Mouse (Mus musculus): Measurements from ENCODE around the gene Frrs1l. TPM values are rescaled to one million over a fixed set of nuclear protein-coding genes. Genes with fewer than 3 reads are reported as not detected.

The Frrs1l gene
- polyA plus RNA-seq, 1 experiment from 2014 or later = 0.14 TPM

- no peaks in the 10 kb centered on the region for H3K9me3 ChIP-seq (replicated peaks; ENCODE audit: control insufficient read depth, low read length)
- no peak overlapping the region for H3K27ac ChIP-seq (ENCODE audit: low read depth, low read length)
- H3K36me3 ChIP-seq (ENCODE audit: control insufficient read depth, insufficient read depth, low read length) = no peaks in the 10 kb centered on the region
- WGBS (ENCODE audit: insufficient replicate concordance) = 70% methylated on average over 3 of the region's 3 CpGs
- no peaks in the 10 kb centered on the region for H3K4me1 ChIP-seq (ENCODE audit: control insufficient read depth, insufficient read depth, low read length)
- ATAC-seq (replicated peaks; ENCODE audit: insufficient number of reproducible peaks, low FRiP score, low TSS enrichment) = no peak
- no peak overlapping the region for H3K4me3 ChIP-seq (ENCODE audit: low read depth, low read length)
- no peak overlapping the region for H3K4me2 ChIP-seq
- H3K9ac ChIP-seq (ENCODE audit: low read depth, low read length) = no peak overlapping the region
- H3K27me3 ChIP-seq (ENCODE audit: control insufficient read depth, insufficient read depth, low read length) = no peaks in the 10 kb centered on the region
Measured at GRCm38 (mm10) chr4:57002751-57003150, 12.6 kb upstream of the Frrs1l start.

DNA sequence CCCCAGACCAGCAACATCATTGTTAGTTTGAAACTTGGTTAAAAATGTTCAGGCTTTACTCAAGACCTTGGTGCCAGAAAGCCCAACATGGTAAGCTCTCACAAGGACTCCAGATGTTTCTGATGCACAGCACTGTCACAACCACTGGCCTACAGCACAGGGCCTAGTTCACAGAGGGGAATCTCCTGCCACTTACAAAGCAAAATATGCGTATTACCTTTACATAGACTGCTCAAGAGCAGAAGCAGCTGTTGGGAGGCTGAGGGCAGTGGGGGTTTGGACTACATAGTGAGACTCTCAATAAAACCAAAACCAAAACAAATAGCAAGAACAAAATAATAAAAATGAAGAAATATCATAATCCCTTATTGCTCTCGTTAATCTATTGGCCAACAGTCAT lies 11.2 kb upstream of the Frrs1l start:
- Histone ChIP-seq H3K27me3 (ENCODE audit: control insufficient read depth, insufficient read depth, low read length) (no peaks in the 10 kb centered on the region), H3K36me3 (ENCODE audit: control insufficient read depth, insufficient read depth, low read length) (no peaks in the 10 kb centered on the region), H3K4me1 (ENCODE audit: control insufficient read depth, insufficient read depth, low read length) (no peaks in the 10 kb centered on the region), H3K9me3 (replicated peaks; ENCODE audit: control insufficient read depth, low read length) (peaks cover 1% of the 10 kb centered on the region; the same call in 1 of the 2 replicates), H3K4me3 (ENCODE audit: low read depth, low read length) (no peak overlapping the region), H3K9ac (ENCODE audit: low read depth, low read length) (no peak overlapping the region), H3K27ac (ENCODE audit: low read depth, low read length) (no peak overlapping the region), H3K4me2 (no peak overlapping the region)
- WGBS (ENCODE audit: insufficient replicate concordance) = 84% methylated on average over 2 of the region's 2 CpGs
- ATAC-seq (replicated peaks; ENCODE audit: insufficient number of reproducible peaks, low FRiP score, low TSS enrichment) = no peak

DNA sequence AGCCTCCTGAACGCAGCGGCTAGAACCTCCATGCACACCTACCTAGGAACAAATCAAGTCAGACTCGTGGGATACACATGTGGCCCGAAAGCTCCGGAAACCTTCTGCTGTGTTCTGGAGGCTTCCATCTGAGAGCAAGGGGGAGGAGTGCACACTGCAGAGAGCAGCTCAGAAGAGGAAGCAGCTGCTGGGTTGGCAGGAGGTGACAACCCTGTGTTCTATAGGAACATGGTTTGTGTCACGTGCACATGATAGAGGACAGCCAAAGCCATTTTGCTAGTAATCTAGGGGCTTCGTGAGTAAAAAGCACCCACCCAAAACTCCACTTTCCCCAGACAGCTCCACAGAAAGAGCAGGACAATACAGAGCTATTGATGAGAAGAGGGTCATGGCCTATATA lies 3.1 kb upstream of the Frrs1l start:
- H3K27me3 ChIP-seq (ENCODE audit: control insufficient read depth, insufficient read depth, low read length) = peaks cover 35% of the 10 kb centered on the region
- peaks cover 9% of the 10 kb centered on the region for H3K4me1 ChIP-seq (ENCODE audit: control insufficient read depth, insufficient read depth, low read length)
- no peak overlapping the region for H3K9ac ChIP-seq (ENCODE audit: low read depth, low read length)
- H3K9me3 ChIP-seq (replicated peaks; ENCODE audit: control insufficient read depth, low read length) = peaks cover 5% of the 10 kb centered on the region; the same call in 1 of the 2 replicates
- H3K4me2 ChIP-seq = no peak overlapping the region
- H3K36me3 ChIP-seq (ENCODE audit: control insufficient read depth, insufficient read depth, low read length) = no peaks in the 10 kb centered on the region
- ATAC-seq (replicated peaks; ENCODE audit: insufficient number of reproducible peaks, low FRiP score, low TSS enrichment) = no peak
- H3K4me3 ChIP-seq (ENCODE audit: low read depth, low read length) = no peak overlapping the region
- no peak overlapping the region for H3K27ac ChIP-seq (ENCODE audit: low read depth, low read length)
- WGBS (ENCODE audit: insufficient replicate concordance) = 78% methylated on average over 7 of the region's 7 CpGs

DNA sequence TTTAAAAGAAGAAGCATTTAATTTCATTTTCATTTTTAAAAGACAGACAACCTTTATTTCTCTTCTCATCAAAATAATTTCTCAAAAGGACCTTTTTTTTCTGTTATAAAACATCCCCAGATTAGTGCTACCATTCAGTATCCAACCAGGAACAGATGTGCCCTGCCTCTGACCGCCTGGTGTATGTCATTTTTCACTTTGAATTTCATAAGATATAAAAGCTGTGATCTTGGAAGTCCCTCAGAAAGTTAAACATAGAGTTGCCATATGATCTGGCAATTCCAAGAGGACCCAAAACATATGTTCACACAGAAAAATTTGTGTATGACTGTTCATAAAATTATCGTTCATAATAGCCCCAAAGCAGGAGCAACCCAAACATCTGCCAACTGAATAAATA lies 1.8 kb upstream of the Frrs1l start:
- ATAC-seq (replicated peaks; ENCODE audit: insufficient number of reproducible peaks, low FRiP score, low TSS enrichment) = no peak
- H3K4me2 ChIP-seq = no peak overlapping the region
- no peak overlapping the region for H3K9ac ChIP-seq (ENCODE audit: low read depth, low read length)
- no peaks in the 10 kb centered on the region for H3K36me3 ChIP-seq (ENCODE audit: control insufficient read depth, insufficient read depth, low read length)
- 63% methylated on average over 2 of the region's 2 CpGs for WGBS (ENCODE audit: insufficient replicate concordance)
- H3K4me1 ChIP-seq (ENCODE audit: control insufficient read depth, insufficient read depth, low read length) = peaks cover 9% of the 10 kb centered on the region
- no peak overlapping the region for H3K4me3 ChIP-seq (ENCODE audit: low read depth, low read length)
- peaks cover 8% of the 10 kb centered on the region; the same call in 1 of the 2 replicates for H3K9me3 ChIP-seq (replicated peaks; ENCODE audit: control insufficient read depth, low read length)
- peaks cover 39% of the 10 kb centered on the region for H3K27me3 ChIP-seq (ENCODE audit: control insufficient read depth, insufficient read depth, low read length)
- no peak overlapping the region for H3K27ac ChIP-seq (ENCODE audit: low read depth, low read length)

DNA sequence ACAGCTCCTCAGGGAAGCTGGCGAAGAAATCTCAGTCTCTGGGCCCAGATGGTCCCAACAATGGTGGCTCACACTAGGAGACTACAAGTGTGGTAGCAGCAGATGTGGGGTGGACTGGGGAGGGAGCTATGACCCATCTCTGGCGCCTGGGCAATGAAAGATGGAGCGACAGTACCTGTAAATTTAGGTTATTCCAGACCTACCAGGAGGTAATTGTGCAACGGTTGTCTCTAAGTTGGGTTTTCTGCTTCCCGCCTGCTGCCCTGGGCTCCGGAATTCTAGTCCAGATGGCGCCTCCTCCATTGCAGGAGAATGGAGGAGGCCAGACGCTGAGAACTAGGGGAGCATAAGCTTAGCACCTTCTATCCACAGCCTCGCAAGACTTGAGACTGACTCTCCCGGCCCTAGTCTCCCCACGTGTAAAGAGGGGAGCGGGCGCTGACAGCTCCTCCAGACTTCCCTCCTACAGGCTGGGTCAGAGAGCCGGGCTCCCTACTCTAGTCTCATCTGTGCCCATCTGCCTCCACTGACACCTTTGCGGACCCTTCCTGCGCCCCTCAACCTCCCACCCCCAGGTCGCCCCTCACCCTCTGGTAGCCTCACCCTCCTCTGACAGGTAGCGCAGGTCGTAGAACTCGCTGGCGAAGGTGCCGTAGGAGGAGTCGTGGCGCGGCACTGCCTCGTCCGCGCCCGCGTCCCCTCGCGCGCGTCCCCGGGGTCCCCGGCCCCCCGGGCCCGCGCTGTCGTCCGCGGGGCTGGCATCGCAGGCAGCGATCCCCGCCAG lies 568 bp downstream of the Frrs1l start:
- ATAC-seq (replicated peaks; ENCODE audit: insufficient number of reproducible peaks, low FRiP score, low TSS enrichment) = no peak
- H3K4me3 ChIP-seq (ENCODE audit: low read depth, low read length) = peak overlapping the region; percentile 67
- H3K27ac ChIP-seq (ENCODE audit: low read depth, low read length) = no peak overlapping the region
- peaks cover 39% of the 10 kb centered on the region for H3K27me3 ChIP-seq (ENCODE audit: control insufficient read depth, insufficient read depth, low read length)
- H3K9me3 ChIP-seq (replicated peaks; ENCODE audit: control insufficient read depth, low read length) = 0 out of 2 replicates have a peak, but pooled peaks cover 4% of the 10 kb centered on the region
- no peaks in the 10 kb centered on the region for H3K36me3 ChIP-seq (ENCODE audit: control insufficient read depth, insufficient read depth, low read length)
- peak overlapping the region; percentile 56; the same call in 1 of the 2 replicates for H3K9ac ChIP-seq (ENCODE audit: low read depth, low read length)
- peaks cover 9% of the 10 kb centered on the region for H3K4me1 ChIP-seq (ENCODE audit: control insufficient read depth, insufficient read depth, low read length)
- WGBS (ENCODE audit: insufficient replicate concordance) = 3% methylated on average over 45 of the region's 45 CpGs
- H3K4me2 ChIP-seq = peak overlapping the region; percentile 99

GRCm38 (mm10) chr4:56965586-56966179 lies 24.5 kb downstream of the Frrs1l start:
- no peak overlapping the region for H3K4me2 ChIP-seq
- no peaks in the 10 kb centered on the region for H3K36me3 ChIP-seq (ENCODE audit: control insufficient read depth, insufficient read depth, low read length)
- H3K4me3 ChIP-seq (ENCODE audit: low read depth, low read length) = no peak overlapping the region
- H3K9ac ChIP-seq (ENCODE audit: low read depth, low read length) = no peak overlapping the region
- no peaks in the 10 kb centered on the region for H3K9me3 ChIP-seq (replicated peaks; ENCODE audit: control insufficient read depth, low read length)
- no peaks in the 10 kb centered on the region for H3K4me1 ChIP-seq (ENCODE audit: control insufficient read depth, insufficient read depth, low read length)
- H3K27ac ChIP-seq (ENCODE audit: low read depth, low read length) = no peak overlapping the region
- no peak for ATAC-seq (replicated peaks; ENCODE audit: insufficient number of reproducible peaks, low FRiP score, low TSS enrichment)
- H3K27me3 ChIP-seq (ENCODE audit: control insufficient read depth, insufficient read depth, low read length) = no peaks in the 10 kb centered on the region
- 54% methylated on average over 7 of the region's 7 CpGs for WGBS (ENCODE audit: insufficient replicate concordance)

DNA sequence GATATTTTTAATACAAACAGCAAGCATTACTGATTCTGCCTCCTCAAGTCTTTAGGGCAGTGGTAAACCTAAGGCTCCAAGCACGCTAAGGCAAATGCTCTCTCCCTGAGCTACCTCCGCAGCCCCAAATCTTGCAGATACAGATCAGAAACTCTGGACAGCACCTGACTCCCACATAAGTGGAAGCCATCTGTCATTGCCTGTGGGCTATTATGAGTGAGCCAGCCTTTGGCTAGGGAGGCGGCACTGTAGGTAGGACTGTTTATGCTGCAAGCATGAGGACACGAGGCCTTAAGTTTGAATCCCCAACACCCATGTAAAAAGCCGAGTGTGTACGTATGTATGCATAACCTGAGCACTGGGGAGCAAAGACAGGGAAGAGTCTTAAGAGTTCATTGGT lies 26.5 kb downstream of the Frrs1l start:
- no peak for ATAC-seq (replicated peaks; ENCODE audit: insufficient number of reproducible peaks, low FRiP score, low TSS enrichment)
- no peaks in the 10 kb centered on the region for H3K27me3 ChIP-seq (ENCODE audit: control insufficient read depth, insufficient read depth, low read length)
- H3K9ac ChIP-seq (ENCODE audit: low read depth, low read length) = no peak overlapping the region
- no peaks in the 10 kb centered on the region for H3K36me3 ChIP-seq (ENCODE audit: control insufficient read depth, insufficient read depth, low read length)
- no peaks in the 10 kb centered on the region for H3K4me1 ChIP-seq (ENCODE audit: control insufficient read depth, insufficient read depth, low read length)
- no peak overlapping the region for H3K4me2 ChIP-seq
- H3K27ac ChIP-seq (ENCODE audit: low read depth, low read length) = no peak overlapping the region
- no peak overlapping the region for H3K4me3 ChIP-seq (ENCODE audit: low read depth, low read length)
- no peaks in the 10 kb centered on the region for H3K9me3 ChIP-seq (replicated peaks; ENCODE audit: control insufficient read depth, low read length)
- 85% methylated on average over 6 of the region's 6 CpGs for WGBS (ENCODE audit: insufficient replicate concordance)

GRCm38 (mm10) chr4:56961320-56961925 lies 28.8 kb downstream of the Frrs1l start:
- Histone ChIP-seq H3K9ac (ENCODE audit: low read depth, low read length) (no peak overlapping the region), H3K4me3 (ENCODE audit: low read depth, low read length) (no peak overlapping the region), H3K4me1 (ENCODE audit: control insufficient read depth, insufficient read depth, low read length) (peaks cover 5% of the 10 kb centered on the region), H3K27ac (ENCODE audit: low read depth, low read length) (no peak overlapping the region), H3K27me3 (ENCODE audit: control insufficient read depth, insufficient read depth, low read length) (no peaks in the 10 kb centered on the region), H3K9me3 (replicated peaks; ENCODE audit: control insufficient read depth, low read length) (no peaks in the 10 kb centered on the region), H3K4me2 (no peak overlapping the region), H3K36me3 (ENCODE audit: control insufficient read depth, insufficient read depth, low read length) (no peaks in the 10 kb centered on the region)
- no peak for ATAC-seq (replicated peaks; ENCODE audit: insufficient number of reproducible peaks, low FRiP score, low TSS enrichment)
- WGBS (ENCODE audit: insufficient replicate concordance) = 72% methylated on average over 12 of the region's 12 CpGs

Data from heart, embryonic 11.5 days (tissue).